Mouse (Mus musculus) liver, postnatal 0 days (tissue): ENCODE results near the gene Slc2a12.

Experiments
- CTCF ChIP-seq: sonication (generic); IDR thresholded peaks from 2 replicates; pipeline ENCODE4 v1.5.1; 2016; ENCODE audit warnings: antibody characterized with exemption, low read depth
- EP300 ChIP-seq: IDR thresholded peaks from 2 replicates; pipeline ENCODE4 v1.6.1; 2016; ENCODE audit warnings: antibody characterized with exemption, low read depth, mild to moderate bottlenecking

DNA sequence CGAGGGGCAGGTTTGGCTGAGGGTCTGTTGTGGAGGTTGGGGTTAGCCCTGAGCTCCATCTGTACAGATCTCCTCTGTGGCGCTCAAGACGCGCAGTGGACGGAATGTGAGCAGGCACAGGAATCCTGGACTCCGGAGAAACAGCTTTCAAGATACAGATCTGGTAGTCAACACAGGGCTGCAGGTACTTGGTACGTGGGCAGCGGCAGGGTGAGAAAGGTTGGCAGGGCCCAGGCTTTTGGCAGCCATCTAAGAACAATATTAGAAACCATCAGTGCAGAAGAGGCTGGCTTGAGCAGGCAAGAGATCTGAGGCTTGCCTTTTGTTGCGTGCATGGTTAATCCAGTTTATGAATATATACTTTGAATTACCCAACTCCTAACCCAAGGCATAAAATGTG, 51.4 kb downstream of the Slc2a12 start:
- TF ChIP-seq CTCF (no peak), EP300 (no peak)
